Mouse (Mus musculus) MEL (cell line): ENCODE data around the gene Ncoa7.

Experiments used
- CTCF ChIP-seq, 3 experiments: IDR thresholded peaks in 2 of 3; conservative IDR thresholded peaks in 1 of 3; 2 replicates each; pipeline ENCODE4 v1.5.1; 2011 to 2012; ENCODE audit warnings: low read length in 3 of 3, low read depth in 2 of 3, mild to moderate bottlenecking in 2 of 3, improper control_type of control experiment in 1 of 3, inconsistent platforms in 1 of 3, mixed read lengths in 1 of 3, moderate library complexity in 1 of 3; ENCODE audit not compliant: control insufficient read depth in 1 of 3, insufficient read depth in 1 of 3, poor library complexity in 1 of 3, severe bottlenecking in 1 of 3
- POLR2A ChIP-seq, 2 experiments: IDR thresholded peaks; 2 replicates each; pipeline ENCODE4 v1.6.1; 2011 to 2012; ENCODE audit warnings: low read length in 2 of 2, mild to moderate bottlenecking in 2 of 2, control low read depth in 1 of 2, improper control_type of control experiment in 1 of 2, low read depth in 1 of 2, moderate library complexity in 1 of 2; ENCODE audit not compliant: control insufficient read depth in 1 of 2, insufficient read depth in 1 of 2, poor library complexity in 1 of 2
- SMC3 ChIP-seq: IDR thresholded peaks from 2 replicates; pipeline ENCODE4 v1.6.1; 2011; ENCODE audit warnings: low read depth, low read length, improper control_type of control experiment

DNA sequence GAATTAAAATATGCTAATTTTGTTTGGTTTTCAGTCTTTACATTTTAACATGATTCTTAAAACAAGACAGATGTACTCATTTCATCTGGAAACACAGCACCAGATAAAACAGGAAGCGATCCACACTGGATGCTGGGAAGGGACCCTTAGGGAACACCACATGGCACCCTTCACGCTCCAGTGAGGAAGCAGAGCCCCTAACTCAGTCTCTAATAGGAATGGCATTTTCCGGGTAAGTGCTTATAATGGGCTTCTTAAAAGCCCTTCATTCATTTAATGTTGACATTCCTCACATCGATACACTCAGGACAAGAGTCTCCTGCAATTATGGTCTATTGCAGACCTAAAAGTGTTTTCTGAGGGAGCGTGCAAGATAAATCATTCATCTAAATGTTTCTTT is 27.6 kb downstream of the Ncoa7 start:
- TF ChIP-seq CTCF (IDR thresholded peaks at IDR 0.05 in 2 of 3, conservative IDR thresholded peaks at IDR 0.05 in 1 of 3; ENCODE audit: control insufficient read depth in 1 of 3, insufficient read depth in 1 of 3, low read depth in 2 of 3, low read length in 3 of 3, poor library complexity in 1 of 3, severe bottlenecking in 1 of 3) = no peak
- TF ChIP-seq SMC3 = no peak
- TF ChIP-seq POLR2A (IDR thresholded peaks at IDR 0.05; ENCODE audit: control insufficient read depth in 1 of 2, insufficient read depth in 1 of 2, low read depth in 1 of 2, low read length in 2 of 2, poor library complexity in 1 of 2) = no peak
